Mouse (Mus musculus): ENCODE results near the gene Nt5c2.

- TF ChIP-seq CTCF (IDR thresholded peaks at IDR 0.05): no peak
- TF ChIP-seq EP300 (IDR thresholded peaks at IDR 0.05): no peak
Observed at GRCm38 (mm10) chr19:47015396-47015795, 443 bp upstream of the Nt5c2 start.

Measured in lung, postnatal 0 days (tissue).